Mouse (Mus musculus) gastrocnemius, postnatal 14 days (tissue): Measurements from ENCODE around the gene Cd93. TPM values are rescaled to one million over a fixed set of nuclear protein-coding genes. Genes with fewer than 3 reads are reported as not detected.

Experiments used
- total RNA-seq, 2 experiments: library from RNA; stranded (reverse); gene quantifications; 2 replicates each; pipeline ENCODE4 v1.2.3; 2021

The Cd93 gene
- total RNA-seq, 2 experiments from 2014 or later: 60.5 to 73.6 TPM

Other genes with a start within 250 kb of the Cd93 start
- gene Sstr4, start 48.2 kb downstream of the Cd93 start, total RNA-seq: under 1 TPM; 0.20 to 0.43 TPM
- gene Thbd, start 35.4 kb downstream of the Cd93 start, total RNA-seq: 10 to 100 TPM; 19.3 to 27.9 TPM
- 1 to 10 TPM; 4.7 to 5.3 TPM for gene Nxt1, start 229.0 kb upstream of the Cd93 start, total RNA-seq
- 10 to 100 TPM; 13.4 to 13.9 TPM for gene Gzf1, start 237.5 kb upstream of the Cd93 start, total RNA-seq